Mouse (Mus musculus) frontal cortex, adult (tissue): ENCODE measurements around the gene Mgat2.

Source experiments
- ATAC-seq: cut with Nextera tagmentation; 2 replicates; pipeline ENCODE4 v1.9.2; 2017; ENCODE audit warnings: mild to moderate bottlenecking, moderate library complexity, mixed read lengths; ENCODE audit not compliant: low TSS enrichment

Gene Mgat2

DNA sequence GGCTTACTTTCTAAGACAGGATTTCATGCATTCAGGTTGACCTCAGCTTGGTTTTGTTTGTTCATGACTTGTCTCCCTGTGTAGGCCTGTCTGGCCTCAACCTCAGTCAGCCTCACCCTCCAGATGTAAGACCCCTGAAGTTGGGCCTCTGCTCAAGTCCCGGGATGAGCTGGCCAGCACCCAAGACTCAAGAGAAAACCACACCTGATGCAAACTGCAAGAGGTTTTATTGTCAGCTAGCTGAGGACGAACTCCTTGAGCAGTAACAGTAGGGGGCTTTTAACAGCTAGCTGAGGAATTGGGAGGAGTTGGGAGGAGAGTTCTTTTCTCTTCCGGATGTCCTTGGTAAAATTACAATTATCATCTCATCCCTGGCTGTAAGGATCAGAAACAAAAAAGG is 6.4 kb upstream of the Mgat2 start:
- no peak for ATAC-seq

DNA sequence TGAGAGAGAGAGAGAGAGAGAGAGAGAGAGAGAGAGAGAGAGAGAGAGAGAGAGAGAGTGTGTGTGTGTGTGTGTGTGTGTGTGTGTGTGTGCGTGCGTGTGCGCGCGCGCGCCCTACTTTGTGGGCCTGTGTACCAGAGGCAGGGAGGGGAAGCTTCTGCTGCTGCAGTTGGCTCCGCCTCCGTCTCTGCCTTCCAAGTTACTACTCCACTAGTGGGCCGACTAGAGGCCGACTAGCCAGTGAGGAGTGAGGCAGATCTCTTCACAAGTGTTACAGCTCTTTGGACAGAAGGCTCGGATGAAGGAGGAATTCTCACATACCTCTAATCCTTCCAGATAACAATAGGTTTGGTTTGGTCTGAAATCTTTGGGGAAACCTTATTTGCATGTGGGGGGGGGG is 4.6 kb upstream of the Mgat2 start:
- ATAC-seq: no peak

DNA sequence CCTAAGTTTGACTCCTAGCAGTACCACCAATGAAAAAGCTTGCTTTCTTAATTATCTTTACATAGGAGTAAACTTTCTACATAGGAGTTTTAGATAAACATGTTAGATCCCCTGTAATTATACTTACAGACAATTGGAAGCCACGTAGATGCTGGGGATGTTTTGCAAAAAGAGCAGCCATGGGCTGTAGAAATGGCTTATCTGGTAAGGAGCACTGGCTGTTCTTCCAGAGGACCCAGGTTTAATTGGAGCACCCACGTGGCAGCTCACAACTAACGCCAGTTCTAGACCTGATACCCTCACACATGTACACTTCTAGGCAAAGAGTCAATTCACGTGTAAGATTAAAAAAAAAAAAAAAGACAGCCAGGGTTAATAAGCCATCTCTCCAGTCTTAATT is 2.2 kb upstream of the Mgat2 start:
- no peak for ATAC-seq

DNA sequence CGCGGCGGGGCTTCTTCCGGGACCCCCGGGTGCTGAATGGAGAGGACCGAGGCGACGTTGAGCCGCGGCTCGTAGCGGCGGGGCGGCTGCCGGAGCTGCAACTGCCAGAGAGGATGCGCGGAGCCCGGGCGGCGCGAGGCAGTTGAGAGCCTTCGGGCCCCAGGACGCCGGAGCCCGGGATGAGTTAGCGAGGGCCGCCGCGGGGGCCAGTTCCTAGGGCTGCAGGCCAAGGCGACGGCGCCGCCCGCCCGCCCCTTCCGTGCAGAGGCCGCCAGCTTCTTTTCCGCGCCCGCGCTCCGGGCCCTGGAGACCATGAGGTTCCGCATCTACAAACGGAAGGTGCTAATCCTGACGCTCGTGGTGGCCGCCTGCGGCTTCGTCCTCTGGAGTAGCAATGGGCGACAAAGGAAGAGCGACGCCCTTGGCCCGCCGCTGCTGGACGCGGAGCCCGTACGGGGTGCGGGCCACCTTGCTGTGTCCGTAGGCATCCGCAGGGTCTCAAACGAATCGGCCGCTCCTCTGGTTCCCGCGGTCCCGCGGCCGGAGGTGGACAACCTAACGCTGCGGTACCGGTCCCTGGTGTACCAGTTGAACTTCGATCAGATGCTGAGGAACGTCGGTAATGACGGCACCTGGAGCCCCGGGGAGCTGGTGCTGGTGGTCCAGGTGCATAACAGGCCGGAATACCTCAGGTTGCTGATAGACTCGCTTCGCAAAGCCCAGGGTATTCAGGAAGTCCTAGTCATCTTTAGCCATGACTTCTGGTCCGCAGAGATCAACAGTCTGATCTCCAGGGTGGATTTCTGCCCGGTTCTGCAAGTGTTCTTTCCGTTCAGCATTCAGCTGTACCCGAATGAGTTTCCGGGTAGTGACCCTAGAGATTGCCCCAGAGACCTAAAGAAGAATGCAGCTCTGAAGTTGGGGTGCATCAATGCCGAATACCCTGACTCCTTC is 662 bp downstream of the Mgat2 start:
- ATAC-seq: peak; percentile 58

DNA sequence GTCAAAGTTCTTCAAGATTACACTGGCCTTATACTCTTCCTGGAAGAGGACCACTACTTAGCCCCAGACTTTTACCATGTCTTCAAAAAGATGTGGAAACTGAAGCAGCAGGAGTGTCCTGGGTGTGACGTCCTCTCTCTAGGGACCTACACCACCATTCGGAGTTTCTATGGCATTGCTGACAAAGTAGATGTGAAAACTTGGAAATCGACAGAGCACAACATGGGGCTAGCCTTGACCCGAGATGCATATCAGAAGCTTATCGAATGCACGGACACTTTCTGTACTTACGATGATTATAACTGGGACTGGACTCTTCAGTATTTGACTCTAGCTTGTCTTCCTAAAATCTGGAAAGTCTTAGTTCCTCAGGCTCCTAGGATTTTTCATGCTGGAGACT is 1.4 kb downstream of the Mgat2 start:
- ATAC-seq: no peak

DNA sequence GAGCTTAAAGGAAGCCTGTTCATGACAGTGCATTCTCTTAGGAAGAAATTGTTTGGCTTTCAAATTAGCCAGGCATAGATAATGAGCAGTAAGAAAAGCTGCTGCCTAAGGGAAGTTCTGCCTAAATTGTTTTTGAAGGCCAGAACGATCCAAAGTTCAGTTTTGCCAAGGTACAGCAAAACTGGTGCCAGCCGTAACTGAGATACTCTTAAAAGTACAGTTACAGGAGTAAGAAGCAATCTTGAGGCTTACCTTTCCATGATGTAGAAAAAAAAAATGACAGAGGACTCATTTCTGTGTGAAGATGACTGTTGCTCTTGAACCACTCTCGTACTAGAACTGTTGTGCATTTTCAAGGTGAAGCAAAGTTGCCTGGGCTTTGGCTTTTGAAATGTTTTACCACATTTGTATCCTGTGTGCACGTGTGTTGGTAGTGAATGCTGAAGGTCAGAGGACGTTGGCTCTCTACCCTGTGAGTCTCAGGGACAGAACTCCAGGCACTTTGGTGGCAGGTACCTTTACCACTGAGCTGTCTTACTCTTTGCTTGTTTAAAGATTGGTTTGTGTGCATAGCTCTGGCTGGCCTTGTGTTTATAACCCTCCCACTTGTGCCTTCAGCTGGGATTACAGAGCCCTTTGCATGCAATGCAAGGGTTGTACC is 3.0 kb downstream of the Mgat2 start:
- ATAC-seq: no peak

DNA sequence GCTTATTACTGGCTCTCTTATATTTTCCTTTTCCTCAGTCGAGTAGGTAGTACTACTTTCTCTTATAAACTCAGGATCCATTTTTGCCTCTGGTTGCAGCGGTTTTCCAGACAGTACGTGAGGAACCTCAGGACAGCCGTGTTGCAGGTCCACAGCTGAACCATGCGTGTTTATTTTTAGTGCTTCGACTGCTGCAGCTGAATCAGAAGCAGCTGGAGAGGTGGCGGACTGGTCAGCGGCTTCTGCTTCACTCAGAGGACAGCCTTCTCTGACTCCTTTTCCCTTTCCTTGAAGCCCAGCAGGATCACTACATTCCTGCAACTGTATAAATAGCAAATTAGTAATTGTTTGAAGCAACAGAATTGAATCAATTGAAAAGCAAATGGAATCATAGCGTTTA is 6.1 kb downstream of the Mgat2 start:
- no peak for ATAC-seq

DNA sequence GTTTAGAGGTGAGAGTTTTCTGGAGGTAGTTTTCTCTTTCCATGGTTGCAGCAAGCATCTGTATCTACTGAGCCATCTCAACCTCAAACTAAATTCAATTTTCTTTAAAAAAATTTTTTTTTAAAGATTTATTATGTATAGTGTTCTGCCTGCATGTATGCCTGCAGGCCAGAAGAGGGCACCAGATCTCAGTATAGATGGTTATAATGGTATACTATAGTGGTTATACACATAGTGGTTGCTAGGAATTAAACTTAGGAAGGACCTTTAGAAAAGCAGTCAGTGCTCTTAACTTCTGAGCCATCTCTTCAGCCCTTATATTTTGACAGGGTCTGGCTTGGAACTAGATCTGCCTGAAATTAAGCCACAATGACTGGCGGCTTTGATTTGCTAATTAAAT is 6.6 kb downstream of the Mgat2 start:
- no peak for ATAC-seq

DNA sequence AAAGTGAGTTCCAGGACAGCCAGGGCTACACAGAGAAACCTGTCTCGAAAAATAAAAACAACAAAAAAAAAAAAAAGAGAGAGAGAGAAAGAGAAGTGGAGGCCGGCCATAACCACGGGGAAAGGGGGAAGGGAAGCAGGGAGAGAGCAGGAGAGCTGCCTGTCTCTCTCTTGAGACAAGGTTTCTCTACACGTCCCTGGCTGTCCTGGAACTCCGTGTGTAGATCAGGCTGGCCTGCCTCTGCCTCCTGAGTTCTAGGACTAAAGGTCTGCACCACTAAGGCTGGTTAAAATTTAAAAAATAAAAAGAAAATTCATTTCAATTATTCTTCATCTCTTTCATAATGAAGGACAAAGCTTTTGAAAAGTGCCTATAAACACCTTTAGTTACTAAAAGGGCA is 7.4 kb downstream of the Mgat2 start:
- no peak for ATAC-seq

DNA sequence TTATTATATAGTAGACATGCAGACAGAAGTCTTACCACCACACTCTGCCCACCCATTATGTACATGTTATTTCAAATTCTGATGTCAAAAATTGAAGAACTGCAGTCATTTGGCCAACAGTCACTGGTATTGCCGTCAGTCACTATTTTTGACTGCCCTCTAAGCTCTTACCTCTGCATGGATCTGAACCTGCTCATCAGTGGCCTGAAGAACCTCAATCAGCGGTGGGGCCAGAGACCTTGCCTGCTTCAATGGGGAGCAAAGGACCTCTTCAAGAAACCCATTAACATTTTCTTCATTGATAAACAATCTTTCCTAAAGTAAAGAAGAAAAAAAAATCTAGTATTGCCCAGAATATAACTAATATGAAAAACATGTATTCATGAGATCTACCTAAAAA is 8.7 kb downstream of the Mgat2 start:
- no peak for ATAC-seq

DNA sequence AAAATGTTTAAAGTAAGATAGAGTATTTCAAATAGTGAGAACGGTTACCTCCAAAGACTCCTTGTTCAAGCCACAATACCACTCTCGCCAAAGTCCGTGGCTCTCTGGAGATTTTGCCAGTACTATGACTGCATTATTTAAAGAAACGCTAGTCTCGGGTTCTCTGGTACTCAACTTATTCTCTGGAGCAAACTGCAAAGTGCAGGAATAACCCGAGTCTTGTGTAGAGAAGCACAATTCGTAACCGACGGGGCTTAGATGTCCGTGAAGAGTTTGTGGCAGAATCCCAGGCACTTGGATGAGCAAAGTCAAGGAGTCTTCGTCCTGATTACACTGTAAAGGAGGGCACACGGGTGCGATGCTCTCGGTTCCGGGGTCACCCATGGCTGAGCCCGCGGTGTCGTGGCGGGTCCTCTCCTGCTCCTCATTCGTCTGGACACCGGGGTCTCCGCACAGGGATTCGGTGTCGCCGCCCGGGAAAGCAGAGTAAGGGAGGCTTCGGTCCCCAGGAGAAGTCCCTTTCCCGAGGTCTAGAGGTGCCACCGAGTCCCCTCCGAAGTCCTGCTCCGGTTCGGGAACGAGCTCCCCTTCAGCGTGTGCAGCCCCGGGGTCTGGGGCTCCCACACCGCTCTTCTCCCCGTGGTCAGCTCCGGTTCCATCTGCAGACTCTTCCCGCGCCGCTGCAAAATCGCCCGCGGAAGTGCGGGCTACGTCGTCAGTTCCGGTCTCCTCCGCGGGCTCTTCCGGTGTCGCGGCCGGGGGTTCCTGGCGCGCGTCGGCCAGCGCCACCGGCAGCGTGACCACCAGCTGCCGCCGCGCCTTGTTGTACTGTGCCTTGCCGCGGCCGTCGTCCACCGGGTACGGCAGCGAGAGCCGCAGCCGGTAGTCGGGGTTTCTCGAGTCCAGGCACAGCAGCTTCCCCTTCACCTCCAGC is 12.8 kb downstream of the Mgat2 start, which contains the start of gene Gm49383:
Gene Gm49383 (minus strand): TSS at position 661 of the 934 bp plus-strand sequence.
- ATAC-seq: peak; percentile 93

DNA sequence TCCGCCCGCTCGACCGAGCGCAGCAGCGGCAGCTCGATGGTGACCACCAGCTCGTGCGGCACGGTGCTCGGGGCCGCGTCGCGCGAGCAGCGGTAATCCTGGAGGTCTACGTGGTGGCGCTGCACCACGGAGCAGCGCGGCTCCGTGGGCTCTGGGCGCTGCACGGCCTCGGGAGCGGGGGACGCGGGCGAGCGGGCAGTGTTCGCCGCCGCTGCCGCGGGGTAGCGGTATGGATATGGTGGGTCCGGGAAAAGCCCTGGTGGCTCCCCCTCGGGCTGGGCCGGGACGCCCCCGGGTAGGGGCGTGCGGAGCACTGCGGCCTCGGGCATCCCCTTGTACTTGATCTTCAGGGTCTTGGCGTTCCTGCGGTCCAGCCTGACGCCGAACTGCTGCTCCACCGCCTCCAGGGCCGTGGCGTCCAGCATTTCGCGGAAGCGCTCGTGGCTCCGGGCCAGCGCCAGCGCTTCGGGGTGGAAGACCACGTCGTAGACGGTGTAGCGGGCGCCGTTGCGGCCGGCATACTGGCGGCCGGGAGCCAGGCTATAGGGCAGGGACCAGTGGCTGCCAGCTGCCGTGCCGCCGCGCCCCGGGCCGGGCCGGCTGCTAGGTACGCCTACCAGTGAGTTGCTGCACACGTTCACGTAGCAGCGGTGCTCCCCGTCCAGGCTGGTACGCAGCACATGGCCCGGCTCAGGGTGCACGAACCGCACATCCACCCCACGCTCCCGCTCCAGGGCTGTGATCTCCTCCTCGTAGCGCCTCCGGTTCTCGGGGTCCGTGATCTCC is 13.6 kb downstream of the Mgat2 start:
- peak; percentile 69 for ATAC-seq

DNA sequence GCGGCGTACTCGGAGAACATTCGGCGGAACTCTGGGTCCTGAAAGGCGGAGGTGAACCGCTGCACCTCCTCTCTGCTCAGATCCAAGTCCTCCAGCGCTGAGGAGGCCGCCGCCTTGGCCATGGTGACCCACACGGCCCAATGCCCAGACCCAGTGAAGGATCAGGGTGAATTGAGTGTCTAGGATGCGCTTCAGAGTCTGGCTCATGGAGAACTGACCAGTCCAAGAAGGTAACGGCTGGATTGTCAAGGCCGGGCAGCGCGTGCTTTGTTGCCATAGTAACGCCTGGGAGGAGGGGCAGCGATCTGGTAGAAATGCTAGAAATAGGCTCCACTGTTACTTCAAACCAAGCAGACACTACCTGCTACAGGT is 14.2 kb downstream of the Mgat2 start, which contains the start of gene Dnaaf2:
Gene Dnaaf2 (minus strand): TSS at position 266 of the 372 bp plus-strand sequence.
- ATAC-seq: peak; percentile 21

DNA sequence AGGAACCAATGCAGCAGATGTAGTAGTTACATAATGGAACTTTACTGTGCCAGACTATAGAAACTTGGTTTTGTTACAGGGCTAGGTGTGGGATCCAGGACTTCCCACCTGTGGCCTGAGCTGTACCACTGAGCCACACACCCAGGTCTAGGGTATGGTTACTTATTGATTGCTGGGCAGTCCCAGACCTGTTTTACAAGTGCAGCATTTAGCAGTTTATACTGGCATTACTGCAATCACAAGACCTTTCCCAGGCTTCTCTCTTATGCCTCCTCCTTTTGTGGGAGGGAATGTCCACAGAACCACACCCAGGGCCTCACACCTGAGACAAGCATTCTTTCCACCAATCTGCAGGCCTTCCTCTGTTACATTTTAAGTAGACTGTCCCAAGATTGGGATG is 15.0 kb downstream of the Mgat2 start:
- ATAC-seq: no peak

DNA sequence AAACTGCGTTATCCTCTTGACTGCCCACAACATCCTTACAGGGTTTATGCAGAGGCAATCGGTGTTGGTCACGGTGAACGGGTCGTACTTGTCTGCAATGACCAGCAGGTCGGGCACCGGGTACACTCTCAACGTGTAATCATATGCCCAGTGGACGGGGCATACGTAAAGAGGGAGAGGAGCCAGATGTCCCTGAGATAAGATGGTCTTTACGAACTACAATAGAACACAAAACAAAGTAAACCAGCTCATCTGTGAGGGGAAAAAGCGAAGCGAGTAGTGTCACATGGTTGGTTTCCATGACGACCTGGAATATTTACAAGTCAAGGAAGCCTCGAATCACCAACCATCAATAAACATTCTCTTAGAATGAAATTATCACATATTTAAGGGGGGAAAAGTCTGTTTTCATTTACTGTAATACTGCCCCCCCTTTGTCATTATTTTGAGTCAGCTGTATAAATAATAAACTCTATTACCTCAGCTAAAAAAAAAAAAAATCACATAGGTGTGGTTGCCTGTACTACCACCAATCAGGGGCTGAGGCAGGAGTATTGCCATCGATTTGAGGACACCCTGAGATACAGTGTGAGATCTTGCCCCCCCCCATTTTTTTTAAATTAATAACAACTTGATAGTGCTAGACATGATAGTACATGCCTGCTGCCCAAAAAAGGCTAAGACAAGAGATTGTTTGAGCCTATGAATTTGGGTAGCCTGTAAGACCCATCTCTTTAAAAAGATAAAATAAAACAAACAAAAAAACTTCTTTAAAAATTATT is 20.3 kb downstream of the Mgat2 start, which contains the start of gene Gm49384:
Gene Gm49384 (minus strand): TSS at position 216 of the 782 bp plus-strand sequence.
- ATAC-seq: no peak

DNA sequence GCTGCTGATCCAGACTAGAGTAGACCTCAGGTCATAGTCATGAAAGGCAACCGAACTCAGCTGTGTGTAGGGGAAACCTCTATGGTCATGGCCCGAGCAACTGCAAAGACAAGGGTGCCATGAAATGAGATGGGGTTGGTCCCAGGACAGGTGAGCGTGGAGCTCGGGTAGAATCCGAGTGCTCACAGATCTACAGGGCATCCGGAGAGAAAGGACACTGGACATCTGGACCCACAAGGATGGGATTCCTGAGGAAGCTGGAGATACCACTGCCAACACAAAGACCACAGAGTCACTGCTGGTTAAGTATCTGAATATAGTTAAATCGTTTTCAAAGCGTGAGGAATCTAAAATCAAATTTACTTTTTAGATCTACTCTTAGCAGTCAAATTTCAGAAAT is 23.4 kb downstream of the Mgat2 start:
- no peak for ATAC-seq

DNA sequence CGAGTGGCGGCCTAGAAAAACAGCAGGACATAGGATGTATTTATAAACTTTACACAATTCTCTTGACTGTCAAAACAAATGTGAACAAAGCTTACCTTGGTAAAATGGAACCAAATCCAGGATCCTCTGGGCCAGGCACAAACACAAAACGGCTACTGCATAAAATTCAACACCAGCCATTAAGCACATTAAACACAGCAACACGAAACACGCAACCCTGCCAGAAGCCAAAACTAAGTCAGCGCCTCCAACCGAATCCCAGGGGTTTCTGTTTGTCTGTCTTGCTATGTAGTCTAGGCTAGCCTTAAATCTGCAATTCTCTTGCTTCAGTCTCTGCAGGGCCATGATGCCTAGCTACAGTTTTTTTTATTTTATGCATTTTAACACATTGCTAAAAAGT is 24.0 kb downstream of the Mgat2 start:
- ATAC-seq: no peak

DNA sequence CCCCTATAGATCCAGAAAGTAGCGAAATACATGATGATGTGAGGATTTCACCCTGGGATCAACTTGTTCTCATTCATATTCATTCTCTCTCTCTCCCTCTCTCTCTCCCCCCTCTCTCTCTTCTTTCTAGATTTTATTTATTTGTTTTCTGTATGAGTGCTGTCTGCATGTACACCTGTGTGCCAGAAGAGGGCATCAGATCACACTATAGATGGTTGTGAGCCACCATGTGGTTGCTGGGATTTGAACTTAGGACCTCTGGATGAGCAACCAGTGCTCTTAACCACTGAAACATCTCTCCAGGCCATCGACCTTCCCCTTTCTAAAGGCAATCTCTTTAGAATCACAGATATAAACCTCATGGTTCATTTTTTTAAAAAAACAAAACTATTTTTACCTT is 24.6 kb downstream of the Mgat2 start:
- ATAC-seq: no peak

DNA sequence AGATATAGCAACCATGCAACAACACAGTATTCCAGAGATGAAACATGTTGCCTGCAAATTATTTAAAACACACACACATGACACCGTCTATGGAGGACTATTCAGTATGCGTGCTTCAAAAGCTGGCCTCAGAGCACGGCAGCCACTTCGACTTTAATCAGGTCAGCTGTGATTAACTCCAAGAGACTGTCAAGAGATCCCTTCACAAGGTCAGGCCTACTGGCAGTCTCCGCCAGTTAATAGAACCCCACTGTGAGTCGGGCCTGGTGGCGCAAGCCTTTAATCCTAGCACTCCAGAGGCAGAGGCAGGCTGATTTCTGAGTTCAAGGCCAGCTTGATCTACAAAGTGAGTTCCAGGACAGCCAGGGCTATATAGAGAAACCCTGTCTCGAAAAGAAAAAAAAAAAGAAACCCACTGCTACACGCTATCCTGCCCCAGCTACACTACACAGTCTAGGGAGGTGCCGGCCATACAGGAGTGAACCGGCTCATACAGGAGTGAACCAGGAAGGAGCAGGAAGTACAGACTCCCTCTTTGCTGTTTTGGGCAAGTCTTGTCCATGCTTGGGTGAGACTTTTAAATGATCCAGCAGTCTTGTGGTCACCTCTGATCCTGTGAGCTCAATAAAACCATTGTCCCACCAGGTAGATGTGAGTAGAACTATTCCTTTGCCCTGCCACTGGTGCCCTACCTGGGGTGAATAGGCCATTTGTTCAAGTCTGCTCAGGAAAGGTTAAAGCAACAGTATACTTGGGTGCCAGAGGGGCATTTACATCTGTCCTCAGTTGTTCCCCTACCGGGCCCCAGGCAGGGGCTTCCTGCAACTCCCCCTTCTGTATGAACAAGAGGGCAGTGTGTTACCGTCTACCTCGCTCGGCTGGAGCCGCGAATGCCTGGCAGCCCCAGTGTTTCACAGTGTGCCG is 26.4 kb downstream of the Mgat2 start:
- no peak for ATAC-seq
